Mouse (Mus musculus) liver, adult (tissue): ENCODE results near the gene Rps10.

Experiments
- GATA4 ChIP-seq: IDR thresholded peaks from 2 replicates; pipeline ENCODE4 v1.6.1; 2014; ENCODE audit warnings: mild to moderate bottlenecking, low read length; ENCODE audit not compliant: insufficient replicate concordance

Gene Rps10

DNA sequence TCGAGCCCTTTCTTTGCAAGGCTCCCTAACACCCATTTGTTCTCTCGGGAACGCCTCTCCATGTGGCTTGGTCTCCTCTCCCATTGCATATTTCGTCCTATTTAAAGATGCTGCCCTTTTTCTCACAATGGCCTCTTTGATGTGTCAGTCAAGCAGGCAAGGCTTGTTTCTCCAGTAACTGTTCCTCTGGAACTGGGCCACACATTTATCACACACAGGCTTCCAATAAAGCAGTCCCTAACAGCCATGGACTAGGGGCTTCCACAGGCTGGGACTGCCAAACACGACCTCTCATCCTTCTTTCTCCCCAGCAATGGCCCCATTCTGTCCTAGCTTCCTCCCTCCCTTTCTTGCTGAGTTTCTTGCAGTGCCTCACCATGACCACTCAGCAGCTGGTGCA, 9.8 kb downstream of the Rps10 start:
- TF ChIP-seq GATA4, result no peak

DNA sequence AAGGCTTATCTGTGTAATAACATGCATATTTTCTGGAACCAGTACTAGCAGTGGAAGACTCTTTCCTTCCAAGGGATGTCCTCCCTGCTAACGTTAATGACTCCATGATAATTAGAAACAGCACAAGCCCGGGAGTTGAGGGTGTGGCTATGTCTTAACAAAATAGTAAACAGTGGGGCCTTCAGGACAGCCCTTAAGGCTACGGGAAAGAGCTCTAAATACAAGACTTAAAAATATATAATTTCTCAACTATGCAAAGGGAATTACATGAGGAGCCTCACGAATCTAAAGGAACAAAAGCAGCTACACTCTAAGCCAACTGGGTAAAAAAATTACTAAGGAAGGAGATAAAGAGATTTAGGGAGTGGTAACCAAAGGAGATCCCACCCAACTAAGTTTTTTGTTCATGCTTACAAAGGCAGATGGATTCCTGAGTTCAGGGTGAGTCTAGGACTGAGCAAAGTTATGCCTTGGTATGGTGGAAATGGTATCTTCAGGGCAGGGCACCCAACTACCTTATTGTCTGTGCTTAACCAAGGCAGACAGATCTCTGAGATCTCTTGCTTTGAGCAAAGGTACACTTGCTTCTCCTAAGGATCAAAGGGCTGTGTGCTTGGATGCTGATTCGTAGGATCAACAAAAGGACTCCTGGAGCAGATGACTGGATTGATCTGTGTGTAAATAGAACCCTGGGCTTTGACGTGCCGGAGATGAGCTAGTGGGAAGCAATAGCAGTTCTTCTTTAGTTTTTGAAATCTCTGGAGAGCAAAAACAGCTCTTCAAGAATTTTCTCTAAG, 10.8 kb downstream of the Rps10 start:
- TF ChIP-seq GATA4, result no peak

DNA sequence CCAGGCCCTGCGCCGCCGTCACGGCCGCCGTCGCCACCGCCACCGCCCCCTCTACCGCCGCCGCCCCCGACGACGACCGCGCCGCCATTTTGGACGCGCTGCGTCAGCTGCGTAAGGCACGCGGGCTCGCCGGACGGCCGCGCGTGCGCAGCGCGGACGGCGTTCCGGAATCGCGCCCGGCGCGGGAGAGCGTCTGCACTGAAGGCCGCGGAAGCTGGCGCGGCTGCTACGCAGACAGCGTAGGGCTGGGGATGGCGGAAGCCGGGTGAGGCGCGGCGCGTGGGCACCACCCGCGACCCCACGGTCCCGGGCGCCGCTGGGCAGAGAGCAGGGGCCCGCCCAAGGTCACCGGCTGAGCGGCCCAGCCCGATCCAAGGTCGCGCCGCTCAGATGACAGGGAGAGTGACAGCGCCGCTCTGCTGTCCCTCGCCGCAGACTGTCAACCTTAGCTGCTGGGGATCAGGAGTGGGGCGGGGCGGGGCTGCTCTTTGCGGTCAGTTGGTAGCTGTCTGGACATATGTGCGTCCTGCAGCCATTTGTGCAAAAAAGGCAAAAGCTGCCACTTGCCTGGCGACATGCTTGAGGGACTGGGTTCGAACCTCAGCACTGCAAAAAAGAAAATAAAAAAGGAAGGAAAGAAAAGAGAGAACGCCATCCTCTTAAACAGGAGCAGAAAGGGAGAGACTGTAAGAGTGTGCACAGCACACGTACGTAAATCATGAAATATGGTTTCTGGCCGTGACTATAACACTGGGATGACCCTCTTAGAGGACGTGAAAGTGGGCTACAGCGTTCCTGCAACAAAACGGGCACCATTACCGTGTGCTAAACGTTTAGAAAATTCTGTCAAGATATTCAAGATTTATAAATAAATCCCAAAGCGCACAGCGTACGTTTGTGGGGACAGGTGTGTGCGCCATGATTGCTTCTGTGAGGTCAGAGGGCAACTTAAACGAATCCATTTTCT, 12.8 kb downstream of the Rps10 start, which contains the start of gene Nudt3:
Gene Nudt3, minus strand, starts transcription at position 136 of the 967 bp plus-strand sequence.
- no peak; the same call in 1 of the 2 replicates for TF ChIP-seq GATA4

GRCm38 (mm10) chr17:27622611-27623359, 13.7 kb downstream of the Rps10 start:
- TF ChIP-seq GATA4, result no peak

GRCm38 (mm10) chr17:27621705-27622531, 14.6 kb downstream of the Rps10 start:
- TF ChIP-seq GATA4, result no peak

DNA sequence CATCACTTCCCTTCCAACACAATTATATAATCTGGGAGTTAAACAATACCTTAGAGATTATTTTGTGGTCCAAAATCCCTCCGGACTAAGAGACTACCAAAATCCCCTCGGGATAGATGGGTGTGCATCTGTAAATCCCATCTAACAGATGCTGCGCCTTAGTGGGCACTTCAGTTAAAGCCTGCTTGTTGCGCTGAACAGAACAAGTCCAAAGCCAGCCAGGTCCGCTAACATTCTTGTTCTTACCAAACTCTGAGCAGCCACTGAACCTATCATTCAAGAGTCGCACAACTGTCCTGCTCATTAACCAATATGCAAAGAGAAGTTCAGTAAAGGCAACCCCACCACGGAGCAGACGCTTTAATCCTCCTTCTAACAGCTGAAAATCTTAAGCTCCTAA, 15.3 kb downstream of the Rps10 start:
- no peak for TF ChIP-seq GATA4

DNA sequence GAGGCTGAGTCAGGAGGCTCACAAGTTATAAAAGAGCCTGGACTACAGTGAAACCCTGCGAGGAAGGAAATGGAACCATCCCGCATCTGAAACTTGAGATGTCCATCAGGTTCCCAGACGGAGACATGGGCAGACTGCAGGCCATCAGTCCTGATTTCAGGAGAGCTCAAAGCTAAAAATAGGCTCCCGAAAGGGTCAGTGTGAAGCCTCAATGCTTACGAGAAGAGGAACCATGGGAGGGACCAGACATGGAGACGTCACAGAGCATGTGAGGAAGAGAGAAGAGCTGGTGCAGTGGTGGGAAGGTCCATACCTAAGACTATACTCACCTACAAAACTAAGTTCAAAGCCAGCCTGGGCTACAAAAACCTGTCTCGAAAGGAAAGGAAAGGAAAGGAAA, 21.1 kb downstream of the Rps10 start:
- no peak for TF ChIP-seq GATA4

DNA sequence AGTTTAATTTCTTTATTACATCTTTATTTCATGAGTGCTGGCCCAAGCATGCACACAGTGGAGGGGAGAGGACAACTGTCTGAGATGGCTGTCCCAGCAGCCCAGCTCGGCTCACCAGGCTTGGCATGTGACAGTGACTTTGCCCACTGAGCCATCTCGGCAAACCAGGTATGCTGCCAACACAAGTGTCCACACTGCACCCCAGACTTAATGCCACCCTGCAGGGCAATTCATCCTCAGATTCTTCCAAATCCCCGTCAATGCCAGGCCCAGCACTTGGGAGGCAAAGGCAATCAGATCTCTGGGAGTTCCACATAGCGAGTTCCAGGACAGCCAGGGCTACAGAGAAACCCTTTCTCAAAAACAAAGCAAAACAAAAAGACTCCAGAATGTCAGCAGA, 23.5 kb downstream of the Rps10 start:
- no peak for TF ChIP-seq GATA4

- TF ChIP-seq GATA4, result no peak
Measured at GRCm38 (mm10) chr17:27611994-27612393, 24.5 kb downstream of the Rps10 start.

GRCm38 (mm10) chr17:27611519-27611884, 25.0 kb downstream of the Rps10 start:
- TF ChIP-seq GATA4, result no peak

- no peak for TF ChIP-seq GATA4
Measured at GRCm38 (mm10) chr17:27610679-27611518, 25.6 kb downstream of the Rps10 start.

DNA sequence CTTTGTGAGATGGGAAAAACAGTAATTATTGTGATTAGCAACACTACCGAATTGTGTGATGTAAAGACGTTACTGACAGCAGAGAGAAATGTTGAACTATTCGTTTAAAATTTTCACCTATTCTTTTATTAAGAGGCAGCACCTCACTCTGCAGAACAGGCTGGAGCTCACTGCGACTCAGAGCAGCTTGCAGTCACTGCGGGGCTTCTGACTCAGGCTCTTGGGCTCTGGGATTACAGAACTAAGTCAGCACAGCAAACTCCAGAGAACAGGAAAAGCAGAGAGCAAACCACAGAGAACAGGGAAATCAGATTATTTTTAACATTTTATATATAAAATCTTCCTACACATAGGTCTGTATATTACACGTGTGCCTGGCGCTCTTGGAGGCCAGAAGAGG, 26.9 kb downstream of the Rps10 start:
- no peak for TF ChIP-seq GATA4

DNA sequence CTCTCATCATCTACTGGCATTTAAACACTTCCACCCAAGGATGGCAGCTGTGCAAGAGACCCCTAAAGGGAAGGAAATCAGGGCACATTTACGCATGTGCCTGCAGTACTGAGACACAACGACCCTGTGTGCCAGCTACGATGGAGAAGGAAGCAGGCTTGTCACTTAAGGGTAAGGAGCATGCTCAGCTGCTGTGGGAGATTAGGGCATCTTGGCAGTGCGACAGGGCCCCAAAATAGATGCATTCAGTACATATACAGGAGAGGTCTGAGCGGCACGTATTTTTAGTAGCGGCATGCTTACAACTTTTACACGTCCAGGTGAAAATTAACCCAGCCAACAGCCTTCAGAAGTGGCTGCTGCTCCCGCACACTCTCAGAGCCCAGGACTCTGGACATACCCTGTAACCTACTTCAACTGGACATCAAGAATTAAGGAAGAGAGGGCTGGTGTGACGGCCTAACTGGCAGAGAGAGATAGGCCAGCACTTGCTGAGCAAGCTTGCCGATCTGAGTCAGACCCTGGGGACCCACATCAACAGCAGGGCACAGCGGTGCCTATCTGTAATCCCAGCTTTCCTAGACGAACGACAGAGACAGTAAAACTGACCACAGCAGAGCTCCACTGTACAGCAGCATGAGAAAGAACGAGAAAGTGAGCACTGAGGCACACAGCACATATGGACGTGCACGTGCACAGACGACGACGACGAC, 32.8 kb downstream of the Rps10 start:
- TF ChIP-seq GATA4, result no peak

- no peak for TF ChIP-seq GATA4
Measured at GRCm38 (mm10) chr17:27603036-27603435, 33.4 kb downstream of the Rps10 start.
